Mouse (Mus musculus): Measurements from ENCODE around the gene Arhgap30. TPM values are rescaled to one million over a fixed set of nuclear protein-coding genes. Genes with fewer than 3 reads are reported as not detected.

Gene Arhgap30
- polyA plus RNA-seq, 2 experiments = 2.5 TPM

GRCm38 (mm10) chr1:171345225-171346094 lies 43.3 kb upstream of the Arhgap30 start, which contains the start of the genes Nit1 and Pfdn2:
Nit1 (minus strand) TSS chr1:171345646.
Pfdn2 (plus strand) TSS chr1:171345670.
- peaks cover 34% of the 10 kb centered on the region for H3K36me3 ChIP-seq (ENCODE audit: control insufficient read depth, insufficient read depth, low read length)
- H3K27ac ChIP-seq (replicated peaks; ENCODE audit: low read depth, low read length) = peak within 1 kb of the TSS; percentile 21
- 1% methylated on average over 52 of the region's 53 CpGs for WGBS
- H3K27me3 ChIP-seq (ENCODE audit: control insufficient read depth, insufficient read depth, low read length) = no peaks in the 10 kb centered on the region
- peak; percentile 80; the same call in 1 of the 2 replicates for TF ChIP-seq POLR2A (IDR thresholded peaks at IDR 0.05; ENCODE audit: borderline replicate concordance, extremely low read depth, insufficient read depth, insufficient read length)
- peak within 1 kb of the TSS; percentile 74 for H3K9ac ChIP-seq (ENCODE audit: low read depth, low read length, severe bottlenecking)
- ATAC-seq (ENCODE audit: low FRiP score, low read depth) = peak; percentile 93
- peak within 1 kb of the TSS; percentile 86 for H3K4me2 ChIP-seq (replicated peaks; ENCODE audit: low read depth, low read length, severe bottlenecking)
- H3K4me3 ChIP-seq (replicated peaks; ENCODE audit: low read length) = peak within 1 kb of the TSS; percentile 74
- H3K9me3 ChIP-seq (ENCODE audit: control insufficient read depth, low read length) = no peaks in the 10 kb centered on the region
- H3K4me1 ChIP-seq (ENCODE audit: control insufficient read depth, insufficient read depth, low read length) = 0 out of 2 replicates have a peak, but pooled peaks cover 8% of the 10 kb centered on the region
- DNase-seq (ENCODE audit: low spot score) = peak; percentile 90

- Histone ChIP-seq H3K9ac (ENCODE audit: low read depth, low read length, severe bottlenecking) (peak overlapping the region; percentile 74), H3K9me3 (ENCODE audit: control insufficient read depth, low read length) (no peaks in the 10 kb centered on the region), H3K4me3 (replicated peaks; ENCODE audit: low read length) (peak overlapping the region; percentile 74), H3K4me1 (ENCODE audit: control insufficient read depth, insufficient read depth, low read length) (0 out of 2 replicates have a peak, but pooled peaks cover 8% of the 10 kb centered on the region), H3K27ac (replicated peaks; ENCODE audit: low read depth, low read length) (peak overlapping the region; percentile 21; the same call in 1 of the 2 replicates), H3K36me3 (ENCODE audit: control insufficient read depth, insufficient read depth, low read length) (peaks cover 28% of the 10 kb centered on the region), H3K27me3 (ENCODE audit: control insufficient read depth, insufficient read depth, low read length) (no peaks in the 10 kb centered on the region), H3K4me2 (replicated peaks; ENCODE audit: low read depth, low read length, severe bottlenecking) (peak overlapping the region; percentile 86)
- DNase-seq (ENCODE audit: low spot score) = no peak
- 1% methylated on average over 14 of the region's 14 CpGs for WGBS
- no peak for TF ChIP-seq POLR2A (IDR thresholded peaks at IDR 0.05; ENCODE audit: borderline replicate concordance, extremely low read depth, insufficient read depth, insufficient read length)
- ATAC-seq (ENCODE audit: low FRiP score, low read depth) = peak; percentile 6; the same call in 1 of the 2 replicates
Observed at GRCm38 (mm10) chr1:171346095-171346450, 42.7 kb upstream of the Arhgap30 start.

- no peak overlapping the region for H3K9ac ChIP-seq (ENCODE audit: low read depth, low read length, severe bottlenecking)
- TF ChIP-seq POLR2A (IDR thresholded peaks at IDR 0.05; ENCODE audit: borderline replicate concordance, extremely low read depth, insufficient read depth, insufficient read length) = no peak
- 80% methylated on average over 3 of the region's 3 CpGs for WGBS
- H3K36me3 ChIP-seq (ENCODE audit: control insufficient read depth, insufficient read depth, low read length) = 0 out of 2 replicates have a peak, but pooled peaks cover 2% of the 10 kb centered on the region
- H3K4me2 ChIP-seq (replicated peaks; ENCODE audit: low read depth, low read length, severe bottlenecking) = no peak overlapping the region
- no peak for ATAC-seq (ENCODE audit: low FRiP score, low read depth)
- no peak overlapping the region for H3K27ac ChIP-seq (replicated peaks; ENCODE audit: low read depth, low read length)
- no peak overlapping the region for H3K4me3 ChIP-seq (replicated peaks; ENCODE audit: low read length)
- no peaks in the 10 kb centered on the region for H3K27me3 ChIP-seq (ENCODE audit: control insufficient read depth, insufficient read depth, low read length)
- 0 out of 2 replicates have a peak, but pooled peaks cover 8% of the 10 kb centered on the region for H3K4me1 ChIP-seq (ENCODE audit: control insufficient read depth, insufficient read depth, low read length)
- DNase-seq (ENCODE audit: low spot score) = no peak
- H3K9me3 ChIP-seq (ENCODE audit: control insufficient read depth, low read length) = no peaks in the 10 kb centered on the region
Observed at GRCm38 (mm10) chr1:171348665-171349064, 40.1 kb upstream of the Arhgap30 start.

DNA sequence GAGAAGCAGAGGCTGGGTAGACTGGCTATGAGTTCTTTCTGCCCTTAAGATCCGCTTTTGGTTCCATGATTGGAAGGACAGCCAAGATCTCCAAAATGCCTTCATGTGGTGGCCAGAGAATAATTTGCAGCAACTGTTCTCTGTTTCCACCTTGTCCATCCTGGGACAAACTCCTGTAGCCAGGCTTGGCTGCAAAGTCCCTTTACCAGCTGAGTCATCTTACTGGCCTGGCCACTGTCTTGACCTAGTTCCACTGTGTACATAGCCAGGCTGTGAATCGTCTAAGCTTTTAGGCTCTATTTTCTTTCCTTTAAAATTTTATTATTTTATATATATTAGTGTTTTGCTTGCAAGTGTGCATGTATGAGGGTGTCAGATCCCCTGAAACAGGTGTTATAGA lies 39.5 kb upstream of the Arhgap30 start:
- 89% methylated on average over 2 of the region's 2 CpGs for WGBS
- TF ChIP-seq POLR2A (IDR thresholded peaks at IDR 0.05; ENCODE audit: borderline replicate concordance, extremely low read depth, insufficient read depth, insufficient read length) = no peak

DNA sequence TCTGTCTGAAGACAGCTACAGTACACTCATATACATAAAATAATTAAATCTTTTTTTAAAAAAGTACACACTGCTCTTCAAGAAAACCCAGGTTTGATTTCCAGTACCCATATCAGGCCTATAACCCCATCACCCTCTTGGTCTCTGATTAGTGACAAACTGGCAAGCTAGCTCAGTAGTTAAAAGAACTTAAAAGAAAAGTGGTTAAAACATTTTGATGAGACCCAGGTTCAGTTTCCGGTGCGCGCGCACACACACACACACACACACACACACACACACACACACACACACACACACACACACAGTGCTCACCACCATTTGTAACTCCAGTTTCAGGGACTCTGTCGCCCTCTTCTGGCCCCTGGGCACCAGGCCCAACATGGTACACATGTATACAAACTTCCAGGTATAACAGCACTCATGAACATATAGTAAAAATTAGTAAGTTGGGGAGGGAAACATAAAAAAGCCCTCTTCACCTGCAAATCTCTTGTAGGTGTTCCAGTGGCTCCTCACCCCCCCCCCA lies 32.9 kb upstream of the Arhgap30 start:
- ATAC-seq (ENCODE audit: low FRiP score, low read depth) (no peak), DNase-seq (ENCODE audit: low spot score) (no peak)
- Histone ChIP-seq H3K9me3 (ENCODE audit: control insufficient read depth, low read length) (no peaks in the 10 kb centered on the region), H3K36me3 (ENCODE audit: control insufficient read depth, insufficient read depth, low read length) (peaks cover 26% of the 10 kb centered on the region), H3K4me2 (replicated peaks; ENCODE audit: low read depth, low read length, severe bottlenecking) (no peak overlapping the region), H3K27me3 (ENCODE audit: control insufficient read depth, insufficient read depth, low read length) (no peaks in the 10 kb centered on the region), H3K9ac (ENCODE audit: low read depth, low read length, severe bottlenecking) (no peak overlapping the region), H3K4me1 (ENCODE audit: control insufficient read depth, insufficient read depth, low read length) (peaks cover 6% of the 10 kb centered on the region; the same call in 1 of the 2 replicates), H3K4me3 (replicated peaks; ENCODE audit: low read length) (no peak overlapping the region), H3K27ac (replicated peaks; ENCODE audit: low read depth, low read length) (no peak overlapping the region)
- no peak for TF ChIP-seq POLR2A (IDR thresholded peaks at IDR 0.05; ENCODE audit: borderline replicate concordance, extremely low read depth, insufficient read depth, insufficient read length)
- WGBS = 85% methylated on average over 5 of the region's 5 CpGs

More for the DNA sequence above, 39.5 kb upstream of the Arhgap30 start:
- ATAC-seq (ENCODE audit: low FRiP score, low read depth) (no peak), DNase-seq (ENCODE audit: low spot score) (no peak)
- no peak overlapping the region for H3K27ac ChIP-seq (replicated peaks; ENCODE audit: low read depth, low read length)
- H3K36me3 ChIP-seq (ENCODE audit: control insufficient read depth, insufficient read depth, low read length) = no peaks in the 10 kb centered on the region
- no peak overlapping the region for H3K4me3 ChIP-seq (replicated peaks; ENCODE audit: low read length)
- no peaks in the 10 kb centered on the region for H3K27me3 ChIP-seq (ENCODE audit: control insufficient read depth, insufficient read depth, low read length)
- H3K4me2 ChIP-seq (replicated peaks; ENCODE audit: low read depth, low read length, severe bottlenecking) = no peak overlapping the region
- no peak overlapping the region for H3K9ac ChIP-seq (ENCODE audit: low read depth, low read length, severe bottlenecking)
- 0 out of 2 replicates have a peak, but pooled peaks cover 8% of the 10 kb centered on the region for H3K4me1 ChIP-seq (ENCODE audit: control insufficient read depth, insufficient read depth, low read length)
- no peaks in the 10 kb centered on the region for H3K9me3 ChIP-seq (ENCODE audit: control insufficient read depth, low read length)

Data from limb, embryonic 14.5 days (tissue).